Mouse (Mus musculus): ENCODE results near the gene Mroh2a.

Mroh2a gene

GRCm38 (mm10) chr1:88226670-88227379, at the start of gene Mroh2a:
Mroh2a (plus strand) TSS chr1:88226986.
- peak; percentile 7 for DNase-seq

- no peak for DNase-seq
Observed at GRCm38 (mm10) chr1:88179657-88180056, 47.1 kb upstream of the Mroh2a start.

- DNase-seq, result no peak
Observed at GRCm38 (mm10) chr1:88186325-88186935, 40.4 kb upstream of the Mroh2a start.

GRCm38 (mm10) chr1:88192136-88192535, 34.6 kb upstream of the Mroh2a start:
- DNase-seq, result no peak

- no peak for DNase-seq
Observed at GRCm38 (mm10) chr1:88195687-88196086, 31.1 kb upstream of the Mroh2a start.

GRCm38 (mm10) chr1:88197443-88197842, 29.3 kb upstream of the Mroh2a start:
- DNase-seq, result no peak

- DNase-seq, result no peak
Observed at GRCm38 (mm10) chr1:88199996-88200395, 26.8 kb upstream of the Mroh2a start.

GRCm38 (mm10) chr1:88200456-88200855, 26.3 kb upstream of the Mroh2a start, which contains the start of gene Ugt1a2:
Ugt1a2 (plus strand) TSS chr1:88200601.
- DNase-seq, result no peak

GRCm38 (mm10) chr1:88205294-88205922, 21.4 kb upstream of the Mroh2a start, which contains the start of gene Dnajb3:
Dnajb3 (minus strand) TSS chr1:88205782.
- DNase-seq, result peak; percentile 79

GRCm38 (mm10) chr1:88206843-88207479, 19.8 kb upstream of the Mroh2a start:
- DNase-seq, result no peak

GRCm38 (mm10) chr1:88211812-88212211, 15.0 kb upstream of the Mroh2a start, which contains the start of gene Ugt1a1:
Ugt1a1 (plus strand) TSS chr1:88211959.
- DNase-seq, result peak; percentile 12

- peak; percentile 19 for DNase-seq
Observed at GRCm38 (mm10) chr1:88212341-88213045, 14.3 kb upstream of the Mroh2a start.

GRCm38 (mm10) chr1:88213061-88213460, 13.7 kb upstream of the Mroh2a start:
- no peak for DNase-seq

GRCm38 (mm10) chr1:88213766-88214461, 12.9 kb upstream of the Mroh2a start:
- peak; percentile 30 for DNase-seq

- no peak for DNase-seq
Observed at GRCm38 (mm10) chr1:88214462-88214952, 12.3 kb upstream of the Mroh2a start.

GRCm38 (mm10) chr1:88215466-88216380, 11.1 kb upstream of the Mroh2a start:
- no peak for DNase-seq

- DNase-seq, result no peak
Observed at GRCm38 (mm10) chr1:88216551-88216950, 10.2 kb upstream of the Mroh2a start.

- peak; percentile 9 for DNase-seq
Observed at GRCm38 (mm10) chr1:88217144-88217543, 9.6 kb upstream of the Mroh2a start.

GRCm38 (mm10) chr1:88217576-88217975, 9.2 kb upstream of the Mroh2a start:
- DNase-seq, result no peak

- peak; percentile 9 for DNase-seq
Observed at GRCm38 (mm10) chr1:88218051-88218450, 8.7 kb upstream of the Mroh2a start.

GRCm38 (mm10) chr1:88218591-88218990, 8.2 kb upstream of the Mroh2a start:
- no peak for DNase-seq

All from lung, postnatal 10 days (tissue).